18 mouse cellular contexts compared by ENCODE assay signal in genomic region chr3:21726747-21727505, GRCm38 (mm10).
A peak's percentile ranks its signal among the peaks of the same experiment; 100 is the strongest.
DNase-seq lines count a peak whose midpoint lies in the region; ATAC-seq and TF ChIP-seq lines count a peak whose summit lies in the region.
"Had no signal": no experiment of that assay in that cellular context is flagged by ENCODE, and none has a peak within 500 bp of the region (broad histone marks: within the 10 kb centered on the region; RNA-seq: fewer than 3 reads in every experiment).

No protein-coding gene starts in this region.

- no peak overlapping the region for H3K27ac ChIP-seq in cerebellum, adult 2 months (ENCODE audit: insufficient read depth, low read length)
- 0 out of 2 replicates have a peak overlapping the region, but pooled peaks have one; percentile 3 for H3K27ac ChIP-seq in hindbrain, embryonic 16.5 days (ENCODE audit: low read depth, low read length)
- H3K27ac ChIP-seq: forebrain, embryonic 13.5 days; limb, embryonic 15.5 days had no signal

- no peak overlapping the region for H3K9ac ChIP-seq in hindbrain, embryonic 16.5 days (ENCODE audit: low read depth, low read length)
- H3K9ac ChIP-seq: forebrain, embryonic 13.5 days; limb, embryonic 15.5 days had no signal

- peak; percentile 90 for ATAC-seq in hindbrain, embryonic 16.5 days
- ATAC-seq in megakaryocyte, adult 5-6 weeks (ENCODE audit: poor library complexity, severe bottlenecking) = no peak
- ATAC-seq: activated CD4-positive, CD25-positive, alpha-beta regulatory T cell, adult 4 months; forebrain, embryonic 13.5 days; Patski had no signal

- peaks cover 13% of the 10 kb centered on the region for H3K4me1 ChIP-seq in cerebellum, adult 2 months (ENCODE audit: control insufficient read depth, insufficient read depth, low read length)
- H3K4me1 ChIP-seq in hindbrain, embryonic 16.5 days (ENCODE audit: control insufficient read depth, insufficient read depth, low read depth, low read length) = 0 out of 2 replicates have a peak, but pooled peaks cover 2% of the 10 kb centered on the region
- H3K4me1 ChIP-seq: limb, embryonic 15.5 days had no signal

- no peak for TF ChIP-seq CTCF in brain, embryonic 14.5 days (IDR thresholded peaks at IDR 0.05; ENCODE audit: borderline replicate concordance, extremely low read depth, insufficient read depth, insufficient read length)
- TF ChIP-seq CTCF in cerebellum, adult 2 months (IDR thresholded peaks at IDR 0.05; ENCODE audit: borderline replicate concordance, insufficient read depth, low read depth, low read length) = no peak

- 12% methylated on average over 4 of the region's 4 CpGs for WGBS in cerebellum, adult 2 months
- 52% methylated on average over 4 of the region's 4 CpGs for WGBS in hindbrain, embryonic 16.5 days

- H3K36me3 ChIP-seq in hindbrain, embryonic 16.5 days (ENCODE audit: control insufficient read depth, insufficient read depth, low read length) = no peaks in the 10 kb centered on the region
- H3K36me3 ChIP-seq: limb, embryonic 15.5 days had no signal

- peak; percentile 83 for DNase-seq in left cerebral cortex, postnatal 4 days
- DNase-seq in left cerebral cortex, adult 9 months (ENCODE audit: low spot score in 2 of 2) = no peak
- DNase-seq in brain, embryonic 14.5 days (ENCODE audit: low read depth) = peak; percentile 49
- DNase-seq in cerebellum, adult 2 months = peak; percentile 88 to 92
- DNase-seq in gastrocnemius, adult 18-20 months (ENCODE audit: low spot score) = no peak
- DNase-seq: adrenal gland, postnatal 25 days; heart, adult 18-20 months; kidney, adult 18-20 months; kidney, postnatal 14 days; right cerebral cortex, adult 18-20 months; thymus, adult 18-20 months had no signal

- intact Hi-C loops in left cerebral cortex, postnatal 4 days (cut with DNase I) = no loop called here

- H3K9me3 ChIP-seq in hindbrain, embryonic 16.5 days (ENCODE audit: control insufficient read depth, low read length) = no peaks in the 10 kb centered on the region
- H3K9me3 ChIP-seq: forebrain, embryonic 13.5 days; limb, embryonic 15.5 days had no signal

- no peak for TF ChIP-seq POLR2A in brain, embryonic 14.5 days (IDR thresholded peaks at IDR 0.05; ENCODE audit: borderline replicate concordance, extremely low read depth, insufficient read depth, insufficient read length, poor library complexity, severe bottlenecking)
- TF ChIP-seq POLR2A in cerebellum, adult 2 months (IDR thresholded peaks at IDR 0.05; ENCODE audit: borderline replicate concordance, insufficient read depth, low read length) = no peak

- H3K4me3 ChIP-seq in cerebellum, adult 2 months (replicated peaks; ENCODE audit: insufficient read depth, low read depth, low read length) = no peak overlapping the region
- no peak overlapping the region for H3K4me3 ChIP-seq in hindbrain, embryonic 16.5 days (ENCODE audit: low read length)
- H3K4me3 ChIP-seq: forebrain, embryonic 13.5 days; limb, embryonic 15.5 days had no signal

- H3K27me3 ChIP-seq in cerebellum, adult 2 months (ENCODE audit: control insufficient read depth, insufficient read depth, low read length) = no peaks in the 10 kb centered on the region
- H3K27me3 ChIP-seq in hindbrain, embryonic 16.5 days (replicated peaks; ENCODE audit: control insufficient read depth, insufficient read depth, low read length) = no peaks in the 10 kb centered on the region
- H3K27me3 ChIP-seq: forebrain, embryonic 13.5 days; limb, embryonic 15.5 days; Patski had no signal

- no peak overlapping the region for H3K4me2 ChIP-seq in hindbrain, embryonic 16.5 days (ENCODE audit: low read length)
- H3K4me2 ChIP-seq: forebrain, embryonic 13.5 days; limb, embryonic 15.5 days; midbrain, embryonic 11.5 days had no signal

Comparison
In these comparisons a context has a peak if more than half of its experiments do, and no peak if none do; other contexts are left out.
1. DNase-seq: peak in left cerebral cortex, postnatal 4 days (single experiment), brain, embryonic 14.5 days (single experiment) and cerebellum, adult 2 months (2 of 2); none in left cerebral cortex, adult 9 months (0 of 2) and gastrocnemius, adult 18-20 months (single experiment).